30 mouse cellular contexts compared by ENCODE assay signal in the genomic region with DNA sequence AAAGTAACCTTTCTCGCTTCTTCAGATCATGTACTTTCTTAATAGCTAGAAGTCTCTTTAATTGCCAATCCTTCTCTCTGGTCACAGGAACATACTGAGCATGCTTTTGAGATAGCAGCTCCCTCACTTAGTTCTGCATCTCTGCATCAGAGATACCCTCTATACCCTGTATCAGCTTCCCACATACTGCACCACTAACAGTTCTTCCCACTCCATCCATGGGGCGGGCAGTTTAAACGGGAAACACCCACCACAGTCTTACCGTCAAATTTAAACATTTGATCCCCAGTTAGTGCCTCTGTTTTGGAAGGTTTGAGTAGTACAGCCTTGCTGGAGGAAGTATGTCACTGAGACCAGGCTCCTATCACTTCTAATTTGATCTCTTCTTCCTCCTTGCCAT.
"Had no signal": no experiment of that assay in that cellular context is flagged by ENCODE, and none has a peak within 500 bp of the region (broad histone marks: within the 10 kb centered on the region; RNA-seq: fewer than 3 reads in every experiment).

No protein-coding gene starts in this region.

- DNase-seq: heart, postnatal 10 days; heart, postnatal 14 days; heart, postnatal 36 days; heart, postnatal 4 days; kidney, adult 11 months; kidney, adult 2 months; kidney, adult 8-10 months; kidney, adult 9 months; kidney, postnatal 10 days; kidney, postnatal 14 days; kidney, postnatal 25 days; kidney, postnatal 36 days; kidney, postnatal 4 days; layer of hippocampus, adult 9-11 months; layer of hippocampus, postnatal 36 days had no signal

- H3K36me3 ChIP-seq: heart, embryonic 10.5 days; heart, embryonic 12.5 days; heart, embryonic 15.5 days; hindbrain, embryonic 10.5 days; hindbrain, embryonic 12.5 days; hindbrain, embryonic 13.5 days; hindbrain, embryonic 15.5 days; intestine, embryonic 15.5 days; kidney, embryonic 15.5 days had no signal

- H3K4me3 ChIP-seq: heart, embryonic 10.5 days; heart, embryonic 12.5 days; heart, embryonic 13.5 days; heart, embryonic 15.5 days; hindbrain, embryonic 10.5 days; hindbrain, embryonic 12.5 days; hindbrain, embryonic 13.5 days; hindbrain, embryonic 15.5 days; intestine, embryonic 15.5 days; kidney, embryonic 15.5 days; layer of hippocampus, adult 2 months; left cerebral cortex, adult 2 months had no signal

- H3K9ac ChIP-seq: heart, embryonic 12.5 days; heart, embryonic 13.5 days; heart, embryonic 15.5 days; hindbrain, embryonic 12.5 days; hindbrain, embryonic 13.5 days; hindbrain, embryonic 14.5 days; hindbrain, embryonic 15.5 days; intestine, embryonic 15.5 days; kidney, embryonic 15.5 days had no signal

- H3K4me1 ChIP-seq: heart, embryonic 10.5 days; heart, embryonic 12.5 days; hindbrain, embryonic 10.5 days; hindbrain, embryonic 12.5 days; hindbrain, embryonic 13.5 days; hindbrain, embryonic 15.5 days; intestine, embryonic 15.5 days; kidney, embryonic 15.5 days had no signal

- H3K9me3 ChIP-seq: heart, embryonic 10.5 days; heart, embryonic 12.5 days; heart, embryonic 13.5 days; heart, embryonic 15.5 days; hindbrain, embryonic 10.5 days; hindbrain, embryonic 12.5 days; hindbrain, embryonic 13.5 days; hindbrain, embryonic 15.5 days; intestine, embryonic 15.5 days; kidney, embryonic 15.5 days had no signal

- H3K27ac ChIP-seq: heart, embryonic 10.5 days; heart, embryonic 13.5 days; heart, embryonic 15.5 days; hindbrain, embryonic 10.5 days; hindbrain, embryonic 12.5 days; hindbrain, embryonic 13.5 days; hindbrain, embryonic 14.5 days; hindbrain, embryonic 15.5 days; hindbrain, postnatal 0 days; intestine, embryonic 15.5 days; kidney, embryonic 15.5 days; kidney, postnatal 0 days; layer of hippocampus, adult 2 months; left cerebral cortex, adult 2 months had no signal

- H3K27me3 ChIP-seq: heart, embryonic 12.5 days; heart, embryonic 13.5 days; heart, embryonic 15.5 days; hindbrain, embryonic 12.5 days; hindbrain, embryonic 13.5 days; hindbrain, embryonic 15.5 days; intestine, embryonic 15.5 days; kidney, embryonic 15.5 days had no signal
